Mouse (Mus musculus) cerebellum, adult 2 months (tissue): ENCODE data around the gene Olfr1154. TPM values are rescaled to one million over a fixed set of nuclear protein-coding genes. Genes with fewer than 3 reads are reported as not detected.

Source experiments
- DNase-seq, 2 experiments: peaks; one replicate each; pipeline ENCODE4 v3.0.0; 2021
- H3K27ac ChIP-seq: fragments of 200-500 bp; 2 replicates; pipeline ENCODE4 v1.5.1; 2012; ENCODE audit warnings: low read length, control low read depth, inconsistent platforms; ENCODE audit not compliant: insufficient read depth
- H3K27me3 ChIP-seq: fragments of 200-500 bp; 2 replicates; pipeline ENCODE4 v1.6.1; 2012; ENCODE audit warnings: inconsistent platforms, mild to moderate bottlenecking, low read length, moderate library complexity; ENCODE audit not compliant: control insufficient read depth, insufficient read depth
- H3K4me1 ChIP-seq: fragments of 200-500 bp; 2 replicates; pipeline ENCODE4 v1.6.1; 2011; ENCODE audit warnings: low read length; ENCODE audit not compliant: control insufficient read depth, insufficient read depth
- H3K4me3 ChIP-seq: fragments of 200-500 bp; replicated peaks from 2 replicates; pipeline ENCODE3; 2011; ENCODE audit warnings: mild to moderate bottlenecking, low read depth, low read length, control low read depth; ENCODE audit not compliant: insufficient read depth
- CTCF ChIP-seq: fragments of 200-500 bp; IDR thresholded peaks from 2 replicates; pipeline ENCODE4 v1.5.1; 2011; ENCODE audit warnings: low read depth, mild to moderate bottlenecking, control low read depth, low read length, moderate library complexity, borderline replicate concordance; ENCODE audit not compliant: insufficient read depth
- POLR2A ChIP-seq: fragments of 200-500 bp; IDR thresholded peaks from 2 replicates; pipeline ENCODE4 v1.6.1; 2011; ENCODE audit warnings: low read length, control low read depth, borderline replicate concordance; ENCODE audit not compliant: insufficient read depth
- WGBS: fragments of 180-500 bp; shearing (Covaris S2); methylation state at CpG from one replicate; pipeline ENCODE4 v1.1.7; 2018; 5-methylcytosine and 5-hydroxymethylcytosine counted together
- polyA plus RNA-seq: library from polyadenylated mRNA; depleted of rRNA; stranded (reverse); fragments of >200 nt; gene quantifications from 2 replicates; pipeline ENCODE4 v1.2.3, GENCODE M21; 2012; rRNA removed

Olfr1154 gene
- polyA plus RNA-seq, result not detected in 2 replicates

- Histone ChIP-seq H3K27ac (no peak within 1 kb of the TSS), H3K4me1 (no peaks in the 10 kb centered on the region), H3K27me3 (no peaks in the 10 kb centered on the region), H3K4me3 (no peak within 1 kb of the TSS)
- WGBS, result 76% methylated on average over 1 of the region's 1 CpGs
- DNase-seq, result no peak
- TF ChIP-seq POLR2A (no peak), CTCF (no peak)
Measured at GRCm38 (mm10) chr2:87905066-87905465, at the start of gene Olfr1154. Olfr1154 (minus strand) TSS chr2:87905166.

GRCm38 (mm10) chr2:87953000-87953399, 48.0 kb upstream of the Olfr1154 start, which contains the start of gene Olfr1156:
Olfr1156 (minus strand) TSS chr2:87953100.
- Histone ChIP-seq H3K27ac (no peak within 1 kb of the TSS), H3K4me1 (no peaks in the 10 kb centered on the region), H3K4me3 (no peak within 1 kb of the TSS), H3K27me3 (no peaks in the 10 kb centered on the region)
- no peak for TF ChIP-seq CTCF
- no peak for TF ChIP-seq POLR2A
- DNase-seq, result no peak

GRCm38 (mm10) chr2:87945037-87945436, 40.1 kb upstream of the Olfr1154 start, which contains the start of gene Olfr1155:
Olfr1155 (minus strand) TSS chr2:87945137.
- H3K4me1 ChIP-seq, result no peaks in the 10 kb centered on the region
- H3K27me3 ChIP-seq, result no peaks in the 10 kb centered on the region
- H3K4me3 ChIP-seq, result no peak within 1 kb of the TSS
- no peak for DNase-seq
- WGBS, result 97% methylated on average over 1 of the region's 1 CpGs
- no peak within 1 kb of the TSS for H3K27ac ChIP-seq
- TF ChIP-seq CTCF, result no peak
- no peak for TF ChIP-seq POLR2A

- TF ChIP-seq CTCF (no peak), POLR2A (no peak)
- Histone ChIP-seq H3K4me3 (no peak within 1 kb of the TSS), H3K4me1 (no peaks in the 10 kb centered on the region), H3K27me3 (no peaks in the 10 kb centered on the region), H3K27ac (no peak within 1 kb of the TSS)
- DNase-seq, result no peak
- 65% methylated on average over 1 of the region's 1 CpGs for WGBS
Measured at GRCm38 (mm10) chr2:87894662-87895061, 10.3 kb downstream of the Olfr1154 start, which contains the start of gene Olfr1153. Olfr1153 (plus strand) TSS chr2:87894962.

- no peak for DNase-seq
- Histone ChIP-seq H3K4me1 (no peaks in the 10 kb centered on the region), H3K27me3 (no peaks in the 10 kb centered on the region), H3K27ac (no peak within 1 kb of the TSS), H3K4me3 (no peak within 1 kb of the TSS)
- TF ChIP-seq POLR2A, result no peak
- TF ChIP-seq CTCF, result no peak
Measured at GRCm38 (mm10) chr2:87866192-87866591, 38.8 kb downstream of the Olfr1154 start, which contains the start of gene Olfr1152. Olfr1152 (plus strand) TSS chr2:87866492.

GRCm38 (mm10) chr2:87855562-87855961, 49.4 kb downstream of the Olfr1154 start, which contains the start of gene Olfr1151:
Olfr1151 (plus strand) TSS chr2:87855862.
- WGBS, result 81% methylated on average over 1 of the region's 1 CpGs
- no peak for TF ChIP-seq POLR2A

More at GRCm38 (mm10) chr2:87855562-87855961, 49.4 kb downstream of the Olfr1154 start, which contains the start of gene Olfr1151:
- no peaks in the 10 kb centered on the region for H3K4me1 ChIP-seq
- H3K27ac ChIP-seq, result no peak within 1 kb of the TSS
- no peak within 1 kb of the TSS for H3K4me3 ChIP-seq
- no peaks in the 10 kb centered on the region for H3K27me3 ChIP-seq
- DNase-seq, result no peak

Other genes starting within 250 kb of the Olfr1154 start
- not detected in 2 replicates for gene Olfr1134, start 246.7 kb downstream of the Olfr1154 start, polyA plus RNA-seq
- not detected in 2 replicates for gene Olfr1135, start 231.5 kb downstream of the Olfr1154 start, polyA plus RNA-seq
- not detected in 2 replicates for gene Olfr1136, start 211.2 kb downstream of the Olfr1154 start, polyA plus RNA-seq
- not detected in 2 replicates for gene Olfr1137, start 192.0 kb downstream of the Olfr1154 start, polyA plus RNA-seq
- not detected in 2 replicates for gene Olfr1138, start 165.2 kb downstream of the Olfr1154 start, polyA plus RNA-seq
- not detected in 2 replicates for gene Olfr1140, start 161.4 kb downstream of the Olfr1154 start, polyA plus RNA-seq
- not detected in 2 replicates for gene Olfr1141, start 151.2 kb downstream of the Olfr1154 start, polyA plus RNA-seq
- gene Olfr152, start 125.7 kb downstream of the Olfr1154 start, polyA plus RNA-seq, result not detected in 2 replicates
- not detected in 2 replicates for gene Olfr1143, start 104.6 kb downstream of the Olfr1154 start, polyA plus RNA-seq
- gene Olfr1145, start 95.3 kb downstream of the Olfr1154 start, polyA plus RNA-seq, result not detected in 2 replicates
- not detected in 2 replicates for gene Olfr1148, start 74.6 kb downstream of the Olfr1154 start, polyA plus RNA-seq
- not detected in 2 replicates for gene Olfr1150-ps1, start 61.2 kb downstream of the Olfr1154 start, polyA plus RNA-seq
- gene Olfr1151, start 49.3 kb downstream of the Olfr1154 start, polyA plus RNA-seq, result not detected in 2 replicates
- gene Olfr1152, start 38.7 kb downstream of the Olfr1154 start, polyA plus RNA-seq, result not detected in 2 replicates
- not detected in 2 replicates for gene Olfr1153, start 10.2 kb downstream of the Olfr1154 start, polyA plus RNA-seq
- gene Olfr1155, start 40.0 kb upstream of the Olfr1154 start, polyA plus RNA-seq, result not detected in 2 replicates
- gene Olfr1156, start 47.9 kb upstream of the Olfr1154 start, polyA plus RNA-seq, result not detected in 2 replicates
- gene Olfr1157, start 63.1 kb upstream of the Olfr1154 start, polyA plus RNA-seq, result not detected in 2 replicates
- gene Olfr74, start 69.5 kb upstream of the Olfr1154 start, polyA plus RNA-seq, result not detected in 2 replicates
- not detected in 2 replicates for gene Olfr1158, start 84.9 kb upstream of the Olfr1154 start, polyA plus RNA-seq
- not detected in 2 replicates for gene Olfr1160, start 103.1 kb upstream of the Olfr1154 start, polyA plus RNA-seq
- not detected in 2 replicates for gene Olfr1161, start 117.6 kb upstream of the Olfr1154 start, polyA plus RNA-seq
- gene Olfr73, start 132.5 kb upstream of the Olfr1154 start, polyA plus RNA-seq, result not detected in 2 replicates
- gene Olfr1162, start 146.0 kb upstream of the Olfr1154 start, polyA plus RNA-seq, result not detected in 2 replicates
- gene Olfr1163, start 166.7 kb upstream of the Olfr1154 start, polyA plus RNA-seq, result not detected in 2 replicates
- gene Olfr1164, start 188.8 kb upstream of the Olfr1154 start, polyA plus RNA-seq, result not detected in 2 replicates
- not detected in 2 replicates for gene Olfr1166, start 223.1 kb upstream of the Olfr1154 start, polyA plus RNA-seq